Mouse (Mus musculus): ENCODE results near the gene Rec114. TPM values are rescaled to one million over a fixed set of nuclear protein-coding genes. Genes with fewer than 3 reads are reported as not detected.

The Rec114 gene
- polyA plus RNA-seq, 1 experiment from 2014 or later = 23.2 TPM

GRCm38 (mm10) chr9:58753606-58754005 lies 9.8 kb upstream of the Rec114 start:
- 79% methylated on average over 1 of the region's 1 CpGs for WGBS (ENCODE audit: insufficient replicate concordance)
- H3K4me3 ChIP-seq (replicated peaks) = no peak overlapping the region
- H3K36me3 ChIP-seq (replicated peaks) = no peaks in the 10 kb centered on the region
- no peaks in the 10 kb centered on the region for H3K4me1 ChIP-seq (replicated peaks)
- no peak overlapping the region for H3K4me2 ChIP-seq
- H3K27ac ChIP-seq (replicated peaks) = no peak overlapping the region
- H3K9me3 ChIP-seq (replicated peaks) = no peaks in the 10 kb centered on the region
- no peak overlapping the region for H3K9ac ChIP-seq
- no peak for ATAC-seq (ENCODE audit: insufficient read depth)
- H3K27me3 ChIP-seq = no peaks in the 10 kb centered on the region

- ATAC-seq (ENCODE audit: insufficient read depth) = no peak
- Histone ChIP-seq H3K27me3 (no peaks in the 10 kb centered on the region; the same call in 1 of the 2 replicates), H3K4me1 (replicated peaks) (peaks cover 13% of the 10 kb centered on the region; the same call in 1 of the 2 replicates), H3K4me2 (no peak overlapping the region), H3K27ac (replicated peaks) (no peak overlapping the region), H3K9me3 (replicated peaks) (no peaks in the 10 kb centered on the region), H3K4me3 (replicated peaks) (no peak overlapping the region), H3K36me3 (replicated peaks) (no peaks in the 10 kb centered on the region), H3K9ac (no peak overlapping the region)
- WGBS (ENCODE audit: insufficient replicate concordance) = 25% methylated on average over 4 of the region's 4 CpGs
Observed at GRCm38 (mm10) chr9:58748142-58748541, 4.4 kb upstream of the Rec114 start.

GRCm38 (mm10) chr9:58747328-58747755 lies 3.6 kb upstream of the Rec114 start:
- Histone ChIP-seq H3K4me2 (no peak overlapping the region), H3K9ac (no peak overlapping the region), H3K27ac (replicated peaks) (no peak overlapping the region), H3K4me1 (replicated peaks) (peaks cover 13% of the 10 kb centered on the region; the same call in 1 of the 2 replicates), H3K36me3 (replicated peaks) (no peaks in the 10 kb centered on the region), H3K9me3 (replicated peaks) (no peaks in the 10 kb centered on the region), H3K4me3 (replicated peaks) (no peak overlapping the region), H3K27me3 (no peaks in the 10 kb centered on the region; the same call in 1 of the 2 replicates)
- 72% methylated on average over 6 of the region's 6 CpGs for WGBS (ENCODE audit: insufficient replicate concordance)
- no peak for ATAC-seq (ENCODE audit: insufficient read depth)

- Histone ChIP-seq H3K4me3 (replicated peaks) (no peak overlapping the region), H3K4me1 (replicated peaks) (peaks cover 4% of the 10 kb centered on the region; the same call in 1 of the 2 replicates), H3K36me3 (replicated peaks) (no peaks in the 10 kb centered on the region), H3K4me2 (no peak overlapping the region), H3K27ac (replicated peaks) (no peak overlapping the region), H3K27me3 (no peaks in the 10 kb centered on the region; the same call in 1 of the 2 replicates), H3K9me3 (replicated peaks) (no peaks in the 10 kb centered on the region), H3K9ac (no peak overlapping the region)
- 68% methylated on average over 2 of the region's 2 CpGs for WGBS (ENCODE audit: insufficient replicate concordance)
- ATAC-seq (ENCODE audit: insufficient read depth) = no peak
Observed at GRCm38 (mm10) chr9:58742692-58743091, 1.1 kb downstream of the Rec114 start.

- WGBS (ENCODE audit: insufficient replicate concordance) = 69% methylated on average over 20 of the region's 20 CpGs
- no peak for ATAC-seq (ENCODE audit: insufficient read depth)
- Histone ChIP-seq H3K9me3 (replicated peaks) (no peaks in the 10 kb centered on the region), H3K4me3 (replicated peaks) (no peak overlapping the region), H3K4me1 (replicated peaks) (peaks cover 4% of the 10 kb centered on the region; the same call in 1 of the 2 replicates), H3K36me3 (replicated peaks) (no peaks in the 10 kb centered on the region), H3K27me3 (no peaks in the 10 kb centered on the region), H3K4me2 (no peak overlapping the region), H3K27ac (replicated peaks) (no peak overlapping the region), H3K9ac (no peak overlapping the region)
Observed at GRCm38 (mm10) chr9:58741369-58741768, 2.4 kb downstream of the Rec114 start.

- Histone ChIP-seq H3K4me3 (replicated peaks) (no peak overlapping the region), H3K36me3 (replicated peaks) (no peaks in the 10 kb centered on the region), H3K27me3 (no peaks in the 10 kb centered on the region), H3K27ac (replicated peaks) (no peak overlapping the region), H3K9me3 (replicated peaks) (no peaks in the 10 kb centered on the region), H3K9ac (no peak overlapping the region), H3K4me1 (replicated peaks) (peaks cover 4% of the 10 kb centered on the region; the same call in 1 of the 2 replicates), H3K4me2 (no peak overlapping the region)
- 71% methylated on average over 9 of the region's 9 CpGs for WGBS (ENCODE audit: insufficient replicate concordance)
- ATAC-seq (ENCODE audit: insufficient read depth) = no peak
Observed at GRCm38 (mm10) chr9:58739791-58740190, 4.0 kb downstream of the Rec114 start.

GRCm38 (mm10) chr9:58723165-58723564 lies 20.6 kb downstream of the Rec114 start:
- H3K36me3 ChIP-seq (replicated peaks) = no peaks in the 10 kb centered on the region

GRCm38 (mm10) chr9:58722151-58722550 lies 21.6 kb downstream of the Rec114 start:
- ATAC-seq (ENCODE audit: insufficient read depth) = no peak
- H3K4me3 ChIP-seq (replicated peaks) = no peak overlapping the region
- WGBS (ENCODE audit: insufficient replicate concordance) = 68% methylated on average over 5 of the region's 5 CpGs

More at GRCm38 (mm10) chr9:58723165-58723564, 20.6 kb downstream of the Rec114 start:
- H3K9ac ChIP-seq = no peak overlapping the region
- peaks cover 29% of the 10 kb centered on the region for H3K4me1 ChIP-seq (replicated peaks)
- no peak for ATAC-seq (ENCODE audit: insufficient read depth)
- H3K27ac ChIP-seq (replicated peaks) = no peak overlapping the region
- no peak overlapping the region for H3K4me2 ChIP-seq
- no peaks in the 10 kb centered on the region for H3K27me3 ChIP-seq
- H3K4me3 ChIP-seq (replicated peaks) = no peak overlapping the region
- H3K9me3 ChIP-seq (replicated peaks) = no peaks in the 10 kb centered on the region
- 74% methylated on average over 11 of the region's 11 CpGs for WGBS (ENCODE audit: insufficient replicate concordance)

GRCm38 (mm10) chr9:58721021-58721420 lies 22.7 kb downstream of the Rec114 start:
- H3K27ac ChIP-seq (replicated peaks) = no peak overlapping the region
- no peak overlapping the region for H3K4me2 ChIP-seq
- H3K36me3 ChIP-seq (replicated peaks) = no peaks in the 10 kb centered on the region
- H3K9ac ChIP-seq = no peak overlapping the region
- WGBS (ENCODE audit: insufficient replicate concordance) = 41% methylated on average over 7 of the region's 7 CpGs
- no peak overlapping the region for H3K4me3 ChIP-seq (replicated peaks)
- H3K27me3 ChIP-seq = no peaks in the 10 kb centered on the region
- no peaks in the 10 kb centered on the region for H3K9me3 ChIP-seq (replicated peaks)
- peaks cover 40% of the 10 kb centered on the region for H3K4me1 ChIP-seq (replicated peaks)
- ATAC-seq (ENCODE audit: insufficient read depth) = no peak

More at GRCm38 (mm10) chr9:58722151-58722550, 21.6 kb downstream of the Rec114 start:
- Histone ChIP-seq H3K36me3 (replicated peaks) (no peaks in the 10 kb centered on the region), H3K9ac (no peak overlapping the region), H3K4me2 (no peak overlapping the region), H3K4me1 (replicated peaks) (peaks cover 34% of the 10 kb centered on the region), H3K9me3 (replicated peaks) (no peaks in the 10 kb centered on the region), H3K27ac (replicated peaks) (no peak overlapping the region), H3K27me3 (no peaks in the 10 kb centered on the region)

GRCm38 (mm10) chr9:58720167-58720566 lies 23.6 kb downstream of the Rec114 start:
- 34% methylated on average over 4 of the region's 4 CpGs for WGBS (ENCODE audit: insufficient replicate concordance)
- Histone ChIP-seq H3K27me3 (no peaks in the 10 kb centered on the region), H3K4me1 (replicated peaks) (peaks cover 40% of the 10 kb centered on the region), H3K36me3 (replicated peaks) (no peaks in the 10 kb centered on the region), H3K9ac (no peak overlapping the region), H3K4me3 (replicated peaks) (no peak overlapping the region), H3K27ac (replicated peaks) (no peak overlapping the region), H3K4me2 (no peak overlapping the region), H3K9me3 (replicated peaks) (no peaks in the 10 kb centered on the region)
- no peak for ATAC-seq (ENCODE audit: insufficient read depth)

GRCm38 (mm10) chr9:58719471-58719870 lies 24.3 kb downstream of the Rec114 start:
- no peak overlapping the region for H3K4me3 ChIP-seq (replicated peaks)
- peaks cover 40% of the 10 kb centered on the region for H3K4me1 ChIP-seq (replicated peaks)
- H3K27me3 ChIP-seq = no peaks in the 10 kb centered on the region
- no peak overlapping the region for H3K4me2 ChIP-seq
- no peak overlapping the region for H3K9ac ChIP-seq
- no peaks in the 10 kb centered on the region for H3K36me3 ChIP-seq (replicated peaks)
- ATAC-seq (ENCODE audit: insufficient read depth) = no peak
- H3K9me3 ChIP-seq (replicated peaks) = no peaks in the 10 kb centered on the region
- no peak overlapping the region for H3K27ac ChIP-seq (replicated peaks)
- WGBS (ENCODE audit: insufficient replicate concordance) = 24% methylated on average over 5 of the region's 5 CpGs

GRCm38 (mm10) chr9:58718964-58719363 lies 24.8 kb downstream of the Rec114 start:
- H3K9me3 ChIP-seq (replicated peaks) = no peaks in the 10 kb centered on the region
- H3K4me1 ChIP-seq (replicated peaks) = peaks cover 40% of the 10 kb centered on the region
- H3K36me3 ChIP-seq (replicated peaks) = no peaks in the 10 kb centered on the region
- H3K9ac ChIP-seq = no peak overlapping the region
- H3K4me3 ChIP-seq (replicated peaks) = no peak overlapping the region
- ATAC-seq (ENCODE audit: insufficient read depth) = peak; percentile 67
- 6% methylated on average over 3 of the region's 3 CpGs for WGBS (ENCODE audit: insufficient replicate concordance)
- 0 out of 2 replicates have a peak overlapping the region, but pooled peaks have one; percentile 17 for H3K4me2 ChIP-seq
- H3K27ac ChIP-seq (replicated peaks) = no peak overlapping the region
- H3K27me3 ChIP-seq = no peaks in the 10 kb centered on the region
